Mouse (Mus musculus): ENCODE results near the gene F2rl3.

DNA sequence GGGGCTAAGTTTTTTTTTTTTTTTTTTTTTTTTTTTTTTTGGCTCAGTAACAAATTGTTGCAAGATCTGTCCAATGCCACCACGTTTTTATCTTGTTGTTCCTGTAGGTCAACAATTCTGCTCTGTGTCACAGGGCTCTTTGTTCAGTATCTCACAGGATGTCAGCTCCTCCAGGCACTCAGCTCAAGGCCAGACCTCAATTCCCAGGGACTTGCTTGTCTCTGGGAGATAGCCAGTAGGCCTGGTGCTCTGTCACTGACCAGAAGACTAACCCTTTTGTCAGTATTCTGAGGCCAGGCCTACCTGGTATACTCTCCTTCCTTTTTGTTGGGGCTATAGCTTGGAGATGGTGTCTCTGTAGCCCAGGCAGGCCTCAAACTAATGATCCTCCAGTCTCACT, 41.1 kb upstream of the F2rl3 start:
- no peak for TF ChIP-seq CTCF (IDR thresholded peaks at IDR 0.05)
- TF ChIP-seq EP300 (IDR thresholded peaks at IDR 0.05; ENCODE audit: insufficient read depth, low read depth, low read length) = no peak

All from heart, adult 2 months (tissue).